Mouse (Mus musculus): ENCODE data around the gene 1700069L16Rik.
A peak's percentile ranks its signal among the peaks of the same experiment; 100 is the strongest.

1700069L16Rik gene

GRCm38 (mm10) chr5:113690069-113690548 is 34.5 kb downstream of the 1700069L16Rik start:
- DNase-seq (ENCODE audit: low read depth, low spot score) = no peak

GRCm38 (mm10) chr5:113687514-113687913 is 37.1 kb downstream of the 1700069L16Rik start:
- peak; percentile 51 for DNase-seq (ENCODE audit: low read depth, low spot score)

- no peak for DNase-seq (ENCODE audit: low read depth, low spot score)
Observed at GRCm38 (mm10) chr5:113685471-113685870, 39.1 kb downstream of the 1700069L16Rik start.

GRCm38 (mm10) chr5:113683246-113683645 is 41.3 kb downstream of the 1700069L16Rik start:
- no peak for DNase-seq (ENCODE audit: low read depth, low spot score)

GRCm38 (mm10) chr5:113682472-113682871 is 42.1 kb downstream of the 1700069L16Rik start:
- no peak for DNase-seq (ENCODE audit: low read depth, low spot score)

GRCm38 (mm10) chr5:113681219-113681618 is 43.4 kb downstream of the 1700069L16Rik start:
- DNase-seq (ENCODE audit: low read depth, low spot score) = no peak

GRCm38 (mm10) chr5:113679509-113679908 is 45.1 kb downstream of the 1700069L16Rik start:
- no peak for DNase-seq (ENCODE audit: low read depth, low spot score)

- peak; percentile 43 for DNase-seq (ENCODE audit: low read depth, low spot score)
Observed at GRCm38 (mm10) chr5:113678743-113679452, 45.7 kb downstream of the 1700069L16Rik start.

GRCm38 (mm10) chr5:113677541-113677940 is 47.0 kb downstream of the 1700069L16Rik start:
- DNase-seq (ENCODE audit: low read depth, low spot score) = no peak

- peak; percentile 54 for DNase-seq (ENCODE audit: low read depth, low spot score)
Observed at GRCm38 (mm10) chr5:113674851-113675250, 49.7 kb downstream of the 1700069L16Rik start.

- no peak for DNase-seq (ENCODE audit: low read depth, low spot score)
Observed at GRCm38 (mm10) chr5:113672456-113672855, 52.1 kb downstream of the 1700069L16Rik start.

- DNase-seq (ENCODE audit: low read depth, low spot score) = no peak
Observed at GRCm38 (mm10) chr5:113670597-113670996, 54.0 kb downstream of the 1700069L16Rik start.

- DNase-seq (ENCODE audit: low read depth, low spot score) = no peak
Observed at GRCm38 (mm10) chr5:113670110-113670509, 54.5 kb downstream of the 1700069L16Rik start.

GRCm38 (mm10) chr5:113664629-113665195 is 59.9 kb downstream of the 1700069L16Rik start:
- DNase-seq (ENCODE audit: low read depth, low spot score) = peak; percentile 87

GRCm38 (mm10) chr5:113664127-113664526 is 60.4 kb downstream of the 1700069L16Rik start:
- no peak for DNase-seq (ENCODE audit: low read depth, low spot score)

GRCm38 (mm10) chr5:113660872-113661271 is 63.7 kb downstream of the 1700069L16Rik start:
- no peak for DNase-seq (ENCODE audit: low read depth, low spot score)

GRCm38 (mm10) chr5:113654821-113655220 is 69.8 kb downstream of the 1700069L16Rik start:
- no peak for DNase-seq (ENCODE audit: low read depth, low spot score)

GRCm38 (mm10) chr5:113654206-113654605 is 70.4 kb downstream of the 1700069L16Rik start:
- DNase-seq (ENCODE audit: low read depth, low spot score) = peak; percentile 76

- no peak for DNase-seq (ENCODE audit: low read depth, low spot score)
Observed at GRCm38 (mm10) chr5:113652215-113652614, 72.4 kb downstream of the 1700069L16Rik start.

- peak; percentile 27 for DNase-seq (ENCODE audit: low read depth, low spot score)
Observed at GRCm38 (mm10) chr5:113650035-113650865, 74.3 kb downstream of the 1700069L16Rik start, which contains the start of gene Cmklr1. Gene Cmklr1, minus strand, starts transcription at chr5:113650426.

GRCm38 (mm10) chr5:113648647-113649211 is 75.8 kb downstream of the 1700069L16Rik start:
- DNase-seq (ENCODE audit: low read depth, low spot score) = no peak

- no peak for DNase-seq (ENCODE audit: low read depth, low spot score)
Observed at GRCm38 (mm10) chr5:113647141-113647540, 77.4 kb downstream of the 1700069L16Rik start.
